Mouse (Mus musculus): ENCODE measurements at regions not wholly inside any gene's neighbourhood (a gene's known extent, or its start where the extent isn't known, plus 50 kb on each side); places are given as distances from the start of the nearest gene placed in this dataset.
A peak's percentile ranks its signal among the peaks of the same experiment; 100 is the strongest.

DNA sequence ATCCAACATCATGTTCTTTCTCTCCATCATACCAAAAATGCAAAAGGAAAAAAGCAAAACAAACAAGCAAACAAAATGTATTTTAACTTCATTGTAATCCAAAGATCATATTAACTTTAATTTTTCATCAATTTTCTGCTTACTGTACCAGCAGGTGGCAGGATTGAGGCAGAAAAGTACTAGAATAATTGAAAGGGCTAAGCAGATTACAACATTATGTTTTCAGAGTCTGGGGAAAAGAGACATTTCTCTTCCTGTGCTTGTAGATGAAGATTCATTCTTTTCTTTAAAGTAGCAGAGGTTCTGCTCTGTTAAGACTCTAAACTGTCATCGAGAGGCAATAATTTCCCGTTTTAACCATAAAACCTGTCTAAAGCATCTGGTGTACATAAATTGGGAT is 394.7 kb upstream of the Slitrk6 start:
- DNase-seq (ENCODE audit: low spot score in 2 of 2): peak; percentile 2 to 79

GRCm38 (mm10) chr14:111116600-111116999 is 361.7 kb upstream of the Slitrk6 start:
- DNase-seq (ENCODE audit: low spot score in 2 of 2): no peak

- DNase-seq (ENCODE audit: low spot score in 2 of 2): no peak
These were observed 348.6 kb upstream of the Slitrk6 start for GRCm38 (mm10) chr14:111103579-111103978.

GRCm38 (mm10) chr14:111100257-111100656 is 345.3 kb upstream of the Slitrk6 start:
- DNase-seq (ENCODE audit: low spot score in 2 of 2): no peak

DNA sequence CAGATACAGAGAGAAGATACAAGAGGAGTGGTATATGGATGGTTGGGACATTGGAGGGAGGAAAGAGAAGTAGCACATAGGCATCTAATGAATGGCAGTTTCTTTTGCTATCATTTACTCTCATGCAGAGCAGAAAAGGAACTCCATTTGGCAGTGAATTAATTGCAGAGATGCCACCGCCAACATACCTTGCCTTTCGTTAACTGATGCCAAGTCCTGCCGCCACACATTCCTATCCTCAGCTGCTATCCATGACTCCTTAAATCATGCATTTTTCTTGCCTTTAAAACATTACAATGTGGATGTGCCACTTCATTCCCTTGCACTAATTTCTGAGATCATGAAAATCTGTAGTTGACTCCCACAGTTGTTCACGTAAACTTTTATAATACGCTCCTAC is 341.3 kb upstream of the Slitrk6 start:
- DNase-seq (ENCODE audit: low spot score in 2 of 2): peak in 1 of 2 experiments; percentile 6

DNA sequence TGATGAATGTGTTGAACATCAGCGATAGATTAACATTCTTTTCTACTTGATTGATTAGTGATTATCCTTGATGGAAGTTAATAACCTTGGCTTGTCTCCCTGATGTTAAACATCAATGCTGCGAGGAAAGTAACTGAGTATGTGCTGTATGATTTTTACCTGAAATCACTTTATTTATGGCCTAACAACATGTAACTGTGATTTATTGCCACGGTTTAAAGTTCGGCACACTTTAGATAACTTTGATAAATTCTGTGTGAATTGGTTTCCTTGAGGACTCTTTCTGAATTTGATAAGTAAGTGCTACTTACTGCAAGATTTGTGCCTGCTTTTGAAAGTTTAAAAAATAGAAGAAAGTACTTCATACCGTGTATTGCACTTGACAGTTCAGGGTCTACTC is 319.6 kb upstream of the Slitrk6 start:
- DNase-seq (ENCODE audit: low spot score in 2 of 2): no peak

DNA sequence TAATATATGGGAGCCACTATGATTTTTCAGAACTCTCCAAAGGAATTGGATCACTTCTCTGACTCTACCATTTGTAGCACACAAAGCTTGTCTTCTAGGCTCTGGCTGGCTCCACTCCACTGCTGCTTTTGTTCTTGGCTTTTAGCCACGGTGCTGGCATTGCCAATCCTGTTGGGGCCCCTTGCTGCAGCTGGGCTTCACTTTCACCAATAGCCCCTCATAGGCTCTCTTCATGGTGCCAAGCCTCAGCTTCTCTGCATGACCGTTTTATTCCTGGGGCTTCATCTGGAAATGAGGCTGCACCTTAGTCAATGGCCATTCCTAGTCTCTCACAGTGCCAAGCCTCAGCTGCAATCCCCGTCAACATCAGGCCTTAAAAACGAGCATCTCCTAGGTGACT is 318.6 kb upstream of the Slitrk6 start:
- DNase-seq (ENCODE audit: low spot score in 2 of 2): no peak
